Mouse (Mus musculus) common myeloid progenitor, adult 5-6 weeks (primary cell): Measurements from ENCODE around the gene Plin1. TPM values are rescaled to one million over a fixed set of nuclear protein-coding genes. Genes with fewer than 3 reads are reported as not detected.

Experiments
- ATAC-seq: replicated peaks from 2 replicates; pipeline ENCODE4 v1.8.0; 2016; ENCODE audit warnings: low read depth, mild to moderate bottlenecking, moderate TSS enrichment, inconsistent platforms; ENCODE audit not compliant: poor library complexity, severe bottlenecking
- total RNA-seq: library from RNA; stranded (forward); fragments of 200-1000, 187-1606 nt; gene quantifications from 2 replicates; pipeline ENCODE4 v1.2.3, GENCODE M21; 2017

Plin1 gene
- not detected in 2 replicates for total RNA-seq

GRCm38 (mm10) chr7:79732622-79733021, at the start of gene Plin1:
TSS of gene Plin1 (minus strand) at chr7:79732903.
- ATAC-seq, result 0 out of 2 replicates have a peak, but pooled peaks have one; percentile 16

- no peak for ATAC-seq
Measured at GRCm38 (mm10) chr7:79782516-79782855, 49.8 kb upstream of the Plin1 start.

- ATAC-seq, result no peak
Measured at GRCm38 (mm10) chr7:79781826-79782515, 49.3 kb upstream of the Plin1 start.

- peak; percentile 94 for ATAC-seq
Measured at GRCm38 (mm10) chr7:79780647-79781626, 48.2 kb upstream of the Plin1 start.

GRCm38 (mm10) chr7:79771561-79772512, 39.1 kb upstream of the Plin1 start:
- ATAC-seq, result no peak

- no peak for ATAC-seq
Measured at GRCm38 (mm10) chr7:79769664-79770063, 37.0 kb upstream of the Plin1 start.

GRCm38 (mm10) chr7:79765991-79766390, 33.3 kb upstream of the Plin1 start:
- no peak for ATAC-seq

- no peak for ATAC-seq
Measured at GRCm38 (mm10) chr7:79762106-79762505, 29.4 kb upstream of the Plin1 start.

GRCm38 (mm10) chr7:79761124-79761876, 28.6 kb upstream of the Plin1 start:
- ATAC-seq, result no peak

GRCm38 (mm10) chr7:79759766-79760165, 27.1 kb upstream of the Plin1 start:
- no peak for ATAC-seq

GRCm38 (mm10) chr7:79758176-79758575, 25.5 kb upstream of the Plin1 start:
- ATAC-seq, result no peak

- no peak for ATAC-seq
Measured at GRCm38 (mm10) chr7:79756334-79756733, 23.6 kb upstream of the Plin1 start.

GRCm38 (mm10) chr7:79749511-79749910, 16.8 kb upstream of the Plin1 start:
- ATAC-seq, result no peak

- no peak for ATAC-seq
Measured at GRCm38 (mm10) chr7:79747659-79748058, 15.0 kb upstream of the Plin1 start.

- ATAC-seq, result peak; percentile 67
Measured at GRCm38 (mm10) chr7:79744585-79744984, 11.9 kb upstream of the Plin1 start.

- ATAC-seq, result no peak
Measured at GRCm38 (mm10) chr7:79744051-79744450, 11.3 kb upstream of the Plin1 start.

GRCm38 (mm10) chr7:79742659-79743536, 10.2 kb upstream of the Plin1 start, which contains the start of the genes Pex11a and Wdr93:
TSS of gene Pex11a (minus strand) at chr7:79743131.
TSS of gene Wdr93 (plus strand) at chr7:79743163.
- ATAC-seq, result peak; percentile 88

GRCm38 (mm10) chr7:79742277-79742658, 9.6 kb upstream of the Plin1 start:
- no peak for ATAC-seq
